Mouse (Mus musculus) spleen, adult 2 months (tissue): ENCODE measurements around the gene H6pd.

Source experiments
- CTCF ChIP-seq: fragments of 200-500 bp; IDR thresholded peaks from 2 replicates; pipeline ENCODE4 v1.5.1; 2011; ENCODE audit warnings: mild to moderate bottlenecking, inconsistent platforms; ENCODE audit not compliant: insufficient read depth, insufficient read length, insufficient replicate concordance; ENCODE audit errors: extremely low read depth
- POLR2A ChIP-seq: fragments of 200-500 bp; IDR thresholded peaks from 2 replicates; pipeline ENCODE4 v1.6.1; 2011; ENCODE audit warnings: low read depth, low read length, inconsistent platforms

- TF ChIP-seq POLR2A: no peak
- TF ChIP-seq CTCF: no peak
Observed at GRCm38 (mm10) chr4:150041346-150042110, 32.7 kb upstream of the H6pd start.
